Mouse (Mus musculus) brain, embryonic 14.5 days (tissue): Measurements from ENCODE around the gene Tmem184a. TPM values are rescaled to one million over a fixed set of nuclear protein-coding genes. Genes with fewer than 3 reads are reported as not detected.

Source experiments
- DNase-seq: peaks from one replicate; pipeline ENCODE4 v3.0.0-alpha.2; 2011; ENCODE audit warnings: low read depth
- CTCF ChIP-seq: fragments of 200-500 bp; IDR thresholded peaks from 2 replicates; pipeline ENCODE4 v1.5.1; 2012; ENCODE audit warnings: inconsistent platforms, mild to moderate bottlenecking, moderate library complexity, borderline replicate concordance; ENCODE audit not compliant: insufficient read depth, insufficient read length; ENCODE audit errors: extremely low read depth
- POLR2A ChIP-seq: fragments of 200-500 bp; IDR thresholded peaks from 2 replicates; pipeline ENCODE4 v1.6.1; 2012; ENCODE audit warnings: mild to moderate bottlenecking, inconsistent platforms, borderline replicate concordance; ENCODE audit not compliant: poor library complexity, insufficient read depth, insufficient read length, severe bottlenecking; ENCODE audit errors: extremely low read depth
- polyA plus RNA-seq: library from polyadenylated mRNA; depleted of rRNA; stranded (reverse); fragments of >200 nt; gene quantifications from 2 replicates; pipeline ENCODE4 v1.2.3, GENCODE M21; 2012

Tmem184a gene
- polyA plus RNA-seq, 1 experiment, result 0.34 TPM

DNA sequence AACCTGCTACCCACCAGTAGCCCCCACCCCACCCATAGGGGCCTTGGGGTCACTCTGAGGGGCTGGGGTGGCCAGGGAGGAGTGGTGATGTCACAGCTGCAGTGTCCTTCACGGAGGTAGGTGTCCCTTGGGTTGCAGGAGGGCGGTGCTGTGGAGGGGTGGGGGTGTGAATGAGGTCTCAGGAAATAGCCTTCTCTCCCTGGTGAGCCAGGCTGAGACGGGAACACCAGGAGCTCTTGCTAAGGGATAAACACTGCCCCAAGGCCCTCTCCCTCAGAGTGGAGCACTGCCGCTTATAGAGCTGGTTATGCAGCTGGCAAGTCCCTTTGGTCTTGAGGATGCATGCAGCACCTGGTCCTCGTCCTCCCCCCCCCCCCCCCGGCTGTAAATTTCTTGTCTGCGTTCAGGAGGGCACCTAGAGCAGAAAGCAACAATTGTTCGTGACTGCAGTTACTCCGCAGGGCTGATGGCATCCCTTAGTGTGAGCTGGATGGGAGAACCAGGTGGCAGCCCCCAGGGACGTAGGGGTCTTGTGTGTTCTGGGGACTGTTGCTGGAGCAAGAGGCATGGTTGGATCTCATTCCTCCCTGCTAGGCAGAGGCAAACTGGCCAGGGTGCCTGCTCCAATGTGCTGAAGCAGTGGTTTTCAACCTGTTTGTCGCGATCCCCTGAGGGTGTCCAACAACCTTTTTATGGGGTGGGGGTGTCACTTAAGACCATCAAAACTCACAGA is 21.4 kb downstream of the Tmem184a start:
- peak; percentile 70 for DNase-seq
- TF ChIP-seq POLR2A (no peak), CTCF (no peak)

DNA sequence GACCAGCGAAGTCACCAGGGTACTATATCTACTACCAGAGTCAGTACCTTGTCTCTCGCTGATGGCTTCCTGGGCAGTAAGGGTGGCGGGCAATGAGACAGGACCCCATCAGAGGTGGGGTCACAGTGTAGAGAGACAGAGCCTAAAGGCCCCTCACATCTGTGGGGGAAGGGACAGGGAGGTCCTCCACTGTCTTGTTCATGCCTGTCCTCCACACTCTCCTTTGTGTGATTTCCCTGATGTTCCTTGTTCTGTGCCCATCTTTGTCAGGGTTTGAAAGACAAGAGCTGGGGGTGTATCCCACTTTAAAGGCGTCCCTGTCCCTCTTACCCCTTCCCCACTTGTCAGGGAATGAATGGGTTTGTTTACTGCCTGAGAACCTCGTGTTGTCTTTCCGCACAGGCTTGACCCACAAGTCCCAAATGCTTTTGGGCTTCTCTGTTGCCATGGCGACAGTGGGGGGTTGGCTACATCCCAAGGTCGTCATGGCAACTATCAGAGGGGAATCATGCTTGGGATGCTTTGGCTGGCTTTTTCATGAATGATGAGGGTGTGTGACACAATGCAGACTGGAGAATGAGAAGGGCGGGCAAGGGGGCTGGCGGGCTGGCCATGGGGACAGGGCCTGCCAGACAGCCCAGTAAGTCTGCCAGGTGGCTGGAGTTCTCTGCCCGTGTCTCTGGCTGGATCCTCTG is 22.1 kb downstream of the Tmem184a start:
- TF ChIP-seq POLR2A, result 0 out of 2 replicates have a peak, but pooled peaks have one; percentile 14
- no peak for TF ChIP-seq CTCF
- peak; percentile 98 for DNase-seq

DNA sequence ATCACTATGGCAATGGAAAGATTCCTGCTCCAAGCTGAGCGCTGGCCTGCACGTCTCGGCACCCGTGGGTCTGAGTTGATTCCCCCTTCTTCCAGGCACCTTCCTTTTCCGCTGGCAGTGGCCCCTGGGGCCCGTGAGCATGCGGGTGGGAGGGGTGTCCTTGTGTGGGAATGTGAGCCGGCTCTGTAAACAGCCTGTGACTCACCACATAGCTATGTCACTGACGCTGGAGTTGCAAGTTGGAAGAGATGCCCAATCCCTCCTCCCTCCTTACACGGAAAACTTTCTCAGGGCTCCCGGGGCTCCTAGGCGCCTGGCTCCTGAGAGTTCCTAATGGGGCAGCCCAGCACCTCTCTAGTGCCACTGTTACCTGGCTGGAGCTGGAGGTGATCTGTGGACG is 22.8 kb downstream of the Tmem184a start:
- peak; percentile 88 for DNase-seq
- no peak for TF ChIP-seq POLR2A
- no peak for TF ChIP-seq CTCF

DNA sequence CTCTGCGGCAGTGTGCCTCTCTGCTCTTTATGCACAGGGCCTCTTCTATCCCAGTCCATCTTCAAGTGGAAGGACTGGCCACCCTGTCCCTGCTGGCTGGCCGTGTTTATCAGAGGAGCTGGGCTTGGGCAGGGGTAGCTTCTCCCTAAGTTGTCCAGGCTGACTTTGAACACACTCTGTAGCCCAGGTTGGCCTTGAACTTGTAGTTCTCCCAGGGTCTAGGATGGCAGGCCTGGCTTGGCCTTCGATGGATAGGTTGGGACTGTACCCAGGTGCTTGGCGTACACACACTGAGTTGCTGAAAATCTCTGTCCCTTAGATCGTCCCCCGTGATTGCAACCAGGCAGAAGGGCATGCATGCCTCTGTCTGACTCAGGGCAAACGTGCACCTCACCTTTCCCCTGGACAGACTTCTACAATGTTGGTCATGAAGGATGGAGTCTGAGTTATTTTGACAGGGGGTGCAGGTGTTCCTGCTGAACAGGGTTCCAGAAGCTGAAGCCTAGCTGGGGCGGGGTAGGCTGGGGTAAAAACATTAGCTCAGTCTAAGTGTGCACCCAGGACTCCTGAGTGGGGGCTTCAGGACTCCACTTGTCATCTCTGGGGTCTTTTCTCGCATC is 23.6 kb downstream of the Tmem184a start:
- TF ChIP-seq CTCF (no peak), POLR2A (no peak)
- no peak for DNase-seq

DNA sequence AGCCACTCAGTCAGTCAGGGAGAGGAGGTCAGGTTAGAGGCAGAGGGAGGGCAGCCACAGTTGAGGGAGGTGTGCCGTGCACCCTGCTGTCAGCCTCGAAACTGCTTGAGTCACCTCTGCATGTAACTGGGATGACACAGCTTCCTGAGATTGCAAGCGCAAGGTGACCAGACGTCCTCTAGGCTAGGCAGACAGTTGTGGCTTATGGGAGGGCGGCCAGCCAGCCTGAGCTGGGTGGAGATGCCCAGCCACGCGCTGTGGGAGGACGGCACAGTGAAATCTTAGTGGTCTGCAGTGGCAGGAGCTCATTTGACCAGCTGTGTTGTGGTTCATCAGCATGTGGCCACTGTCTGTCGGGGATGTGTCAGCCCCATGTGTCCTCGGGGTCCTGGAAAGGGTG is 24.8 kb downstream of the Tmem184a start:
- TF ChIP-seq CTCF (no peak), POLR2A (no peak)
- DNase-seq, result no peak

DNA sequence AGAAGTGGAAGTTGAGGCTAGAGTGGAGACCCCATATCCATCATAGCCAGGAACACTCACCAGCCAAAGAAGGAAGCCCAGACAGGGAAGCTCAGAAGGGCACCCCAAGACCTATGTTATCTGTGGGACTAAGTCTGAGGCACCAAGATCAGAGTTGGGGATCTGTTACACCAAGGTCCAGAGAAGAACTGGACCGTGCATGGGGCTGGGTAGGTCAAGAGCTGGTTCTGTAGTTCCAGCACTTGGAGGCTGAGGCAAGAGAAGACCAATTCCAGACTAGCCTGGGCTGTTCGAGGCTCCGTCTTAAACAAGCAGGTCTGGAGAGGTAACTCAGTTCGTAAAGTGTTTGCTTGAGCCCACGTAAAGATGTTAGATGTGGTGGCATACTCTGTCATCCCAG is 25.6 kb downstream of the Tmem184a start:
- TF ChIP-seq POLR2A (no peak), CTCF (no peak)
- no peak for DNase-seq

DNA sequence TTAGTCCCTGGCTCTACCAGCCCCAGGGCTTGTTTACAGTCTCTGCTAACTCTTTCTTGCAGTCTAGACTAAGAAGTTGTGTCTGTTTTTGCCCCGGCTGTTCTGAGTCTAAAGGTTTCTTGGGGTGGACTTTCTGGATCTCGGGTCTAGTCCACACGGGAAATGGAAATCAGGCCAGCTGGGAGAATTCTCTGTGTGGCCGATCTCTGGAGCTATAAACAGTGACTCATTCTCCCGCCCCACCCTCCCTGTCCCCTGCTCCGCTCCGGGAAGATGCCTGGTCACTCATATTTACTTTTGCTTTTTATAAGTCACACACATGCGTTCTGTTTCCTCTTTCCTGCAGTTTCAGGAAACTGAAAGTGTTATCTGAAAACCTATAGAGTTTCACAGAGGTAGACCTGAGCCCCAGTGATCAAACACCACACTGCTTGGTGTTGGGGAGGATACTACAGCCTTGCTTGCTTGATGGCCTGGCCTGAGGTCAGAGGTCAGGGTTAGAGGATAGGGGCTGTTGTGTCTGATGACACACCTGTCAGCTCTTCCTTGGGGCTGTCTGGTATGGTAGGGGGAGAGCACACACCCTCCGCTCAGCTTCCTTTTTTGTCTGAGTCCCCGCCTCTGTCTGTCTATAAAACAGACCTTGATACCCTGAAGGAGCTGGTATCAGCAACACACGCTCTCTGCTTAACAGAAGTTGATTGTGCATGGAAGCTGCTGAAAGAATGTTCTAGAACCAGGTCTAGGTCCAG is 26.2 kb downstream of the Tmem184a start:
- TF ChIP-seq POLR2A (no peak), CTCF (no peak)
- no peak for DNase-seq

DNA sequence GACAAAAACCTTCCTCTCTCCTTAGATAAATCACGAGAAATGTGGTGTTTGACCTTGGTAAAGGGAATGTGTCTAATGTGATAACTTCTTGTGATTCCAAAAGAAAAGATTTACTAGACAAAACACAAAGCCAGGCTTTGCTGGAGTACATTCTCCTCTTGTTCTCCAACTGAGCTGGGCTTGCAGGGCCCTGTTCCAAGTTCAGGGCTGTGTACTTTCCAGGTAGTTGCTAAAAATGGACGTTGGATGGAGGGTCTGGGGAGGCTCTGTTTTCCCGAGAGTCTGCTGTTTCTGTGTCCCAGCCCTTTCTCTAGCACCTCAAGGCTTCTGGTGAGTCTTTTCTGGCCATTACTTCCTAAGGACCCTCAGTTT is 26.8 kb downstream of the Tmem184a start:
- TF ChIP-seq POLR2A (no peak), CTCF (no peak)
- DNase-seq, result no peak

DNA sequence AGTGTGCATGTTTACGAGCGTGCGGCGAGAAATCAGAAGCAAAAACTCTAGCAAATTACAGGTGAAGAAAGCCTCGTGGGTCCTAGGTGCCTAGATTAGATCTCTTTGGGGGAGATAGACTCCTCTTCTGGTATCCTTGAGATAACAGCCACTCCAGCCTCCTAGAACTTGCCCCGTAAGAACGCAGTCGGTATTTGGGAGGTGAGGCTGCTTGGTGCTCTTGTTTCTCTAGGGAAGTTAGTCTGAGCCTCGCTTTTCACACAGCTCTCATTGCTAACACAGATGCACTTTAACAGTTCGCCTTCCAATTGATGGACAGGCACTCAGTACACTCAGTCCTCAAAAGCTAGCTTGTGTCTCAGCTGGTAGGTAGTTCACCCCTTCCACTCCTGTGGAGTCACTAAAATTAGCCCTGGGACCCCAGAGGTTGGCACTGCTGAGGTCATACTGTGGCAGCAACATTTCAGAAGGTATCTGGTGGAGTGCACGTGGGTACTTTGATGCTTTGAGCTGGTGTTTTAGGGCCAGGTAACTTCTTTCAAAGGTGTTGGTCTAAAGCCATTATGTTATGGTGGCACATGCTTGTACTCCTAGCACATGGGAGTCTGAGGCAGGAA is 27.4 kb downstream of the Tmem184a start:
- no peak for DNase-seq
- TF ChIP-seq CTCF, result no peak
- no peak for TF ChIP-seq POLR2A

DNA sequence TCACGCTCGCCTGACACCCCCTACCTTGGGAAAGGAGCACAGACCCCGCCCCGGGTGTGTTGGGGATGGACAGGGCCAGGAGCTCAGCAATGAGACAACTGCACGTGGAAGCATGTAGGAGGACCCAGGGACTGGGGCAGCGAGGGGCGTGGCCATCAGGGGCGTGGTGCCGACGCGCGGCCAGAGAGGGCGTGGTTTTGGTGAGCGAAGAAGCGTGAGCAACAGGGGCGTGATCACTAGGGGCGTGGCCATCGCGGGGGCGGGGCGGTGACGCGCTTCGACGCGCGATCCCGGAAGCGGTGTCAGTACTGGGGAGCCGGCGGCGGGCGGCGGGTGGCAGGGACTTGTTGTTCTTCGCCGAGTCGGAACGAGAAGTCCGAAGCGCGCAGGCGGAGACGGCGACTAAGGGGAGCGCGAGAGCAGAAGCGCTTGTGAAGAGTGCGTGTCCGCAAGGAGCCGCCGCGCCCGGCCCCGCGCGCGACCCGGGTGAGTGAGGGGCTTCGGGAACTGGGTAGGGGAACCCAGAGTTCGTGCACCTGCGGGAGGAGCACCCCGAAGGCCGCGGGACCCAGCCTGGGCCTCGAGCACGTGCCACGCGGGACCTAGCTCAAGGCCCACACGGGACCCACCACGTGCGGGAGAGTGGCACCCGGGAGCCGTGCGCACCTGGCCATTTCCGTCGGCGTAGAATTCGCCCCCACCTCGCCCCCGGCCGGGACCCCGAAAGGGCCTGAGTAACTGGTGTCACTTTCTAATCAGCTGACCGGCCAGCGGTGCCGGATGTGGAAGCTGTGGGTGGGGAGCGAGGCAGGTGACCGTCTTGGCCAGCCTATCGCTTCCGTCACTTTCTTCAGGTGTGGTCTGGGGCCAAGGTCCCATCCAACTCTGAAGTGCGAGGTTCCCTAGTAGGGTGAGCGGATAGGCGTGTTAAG is 28.2 kb downstream of the Tmem184a start, which contains the start of gene Mafk:
Gene Mafk, plus strand, starts transcription at position 287 of the 932 bp plus-strand sequence.
- no peak for TF ChIP-seq CTCF
- TF ChIP-seq POLR2A, result 0 out of 2 replicates have a peak, but pooled peaks have one; percentile 39
- peak; percentile 96 for DNase-seq

DNA sequence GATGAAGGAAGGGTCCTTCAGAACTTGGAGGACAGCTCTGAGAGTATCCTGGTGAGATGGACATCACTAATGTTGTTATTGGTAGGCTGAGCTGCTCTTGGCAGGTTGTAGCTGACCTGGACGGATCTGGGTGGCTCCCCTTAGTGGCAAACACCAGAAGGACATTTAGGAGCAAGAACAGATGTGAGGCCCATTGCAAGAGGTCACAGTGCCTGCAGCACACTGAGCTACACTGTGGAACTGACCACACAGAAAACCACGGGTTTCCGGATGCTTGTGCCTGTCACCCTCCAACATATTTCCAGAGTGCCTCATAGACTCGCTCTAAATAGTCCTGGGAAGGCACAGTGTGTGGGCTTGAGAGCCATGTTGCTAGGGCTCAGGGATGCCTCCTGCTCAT is 30.3 kb downstream of the Tmem184a start:
- no peak for DNase-seq
- no peak for TF ChIP-seq POLR2A
- TF ChIP-seq CTCF, result no peak
